Mouse (Mus musculus): Measurements from ENCODE around the gene Zfp704. TPM values are rescaled to one million over a fixed set of nuclear protein-coding genes. Genes with fewer than 3 reads are reported as not detected.

Gene Zfp704
- polyA plus RNA-seq, 1 experiment from 2014 or later: 7.8 TPM

- Histone ChIP-seq H3K36me3 (no peaks in the 10 kb centered on the region), H3K4me1 (replicated peaks) (peaks cover 30% of the 10 kb centered on the region), H3K4me2 (replicated peaks) (no peak overlapping the region), H3K27ac (no peak overlapping the region), H3K27me3 (no peaks in the 10 kb centered on the region), H3K9me3 (no peaks in the 10 kb centered on the region), H3K9ac (replicated peaks) (no peak overlapping the region), H3K4me3 (replicated peaks) (no peak overlapping the region)
- no peak for ATAC-seq
- 90% methylated on average over 5 of the region's 5 CpGs for WGBS
These were observed 60.1 kb downstream of the Zfp704 start for GRCm38 (mm10) chr3:9549815-9550214.

DNA sequence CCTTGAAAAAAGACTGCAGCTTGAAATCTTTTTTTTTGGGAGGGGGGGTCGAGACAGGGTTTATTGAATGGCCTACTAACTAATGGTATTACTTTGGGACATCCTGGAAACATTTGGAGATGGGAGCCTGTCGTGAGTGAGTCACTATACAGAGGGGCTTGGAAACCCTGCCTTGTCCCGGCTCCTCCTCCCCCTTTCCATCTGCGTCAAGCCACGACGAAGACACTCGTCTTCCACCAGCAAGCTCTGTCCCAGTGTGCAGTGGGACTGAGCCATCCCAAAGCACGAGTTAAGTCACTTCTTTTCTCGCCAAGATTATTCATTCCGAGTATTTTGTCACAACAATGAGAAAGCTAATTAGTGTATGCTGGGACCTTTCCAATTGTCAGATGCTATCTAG lies 61.7 kb downstream of the Zfp704 start:
- no peaks in the 10 kb centered on the region for H3K36me3 ChIP-seq
- H3K4me3 ChIP-seq (replicated peaks): no peak overlapping the region
- H3K4me1 ChIP-seq (replicated peaks): peaks cover 38% of the 10 kb centered on the region
- H3K27me3 ChIP-seq: no peaks in the 10 kb centered on the region
- 51% methylated on average over 10 of the region's 10 CpGs for whole genome bisulfite sequencing
- no peak overlapping the region for H3K9ac ChIP-seq (replicated peaks)
- no peaks in the 10 kb centered on the region for H3K9me3 ChIP-seq
- ATAC-seq: no peak
- H3K4me2 ChIP-seq (replicated peaks): no peak overlapping the region
- no peak overlapping the region for H3K27ac ChIP-seq

DNA sequence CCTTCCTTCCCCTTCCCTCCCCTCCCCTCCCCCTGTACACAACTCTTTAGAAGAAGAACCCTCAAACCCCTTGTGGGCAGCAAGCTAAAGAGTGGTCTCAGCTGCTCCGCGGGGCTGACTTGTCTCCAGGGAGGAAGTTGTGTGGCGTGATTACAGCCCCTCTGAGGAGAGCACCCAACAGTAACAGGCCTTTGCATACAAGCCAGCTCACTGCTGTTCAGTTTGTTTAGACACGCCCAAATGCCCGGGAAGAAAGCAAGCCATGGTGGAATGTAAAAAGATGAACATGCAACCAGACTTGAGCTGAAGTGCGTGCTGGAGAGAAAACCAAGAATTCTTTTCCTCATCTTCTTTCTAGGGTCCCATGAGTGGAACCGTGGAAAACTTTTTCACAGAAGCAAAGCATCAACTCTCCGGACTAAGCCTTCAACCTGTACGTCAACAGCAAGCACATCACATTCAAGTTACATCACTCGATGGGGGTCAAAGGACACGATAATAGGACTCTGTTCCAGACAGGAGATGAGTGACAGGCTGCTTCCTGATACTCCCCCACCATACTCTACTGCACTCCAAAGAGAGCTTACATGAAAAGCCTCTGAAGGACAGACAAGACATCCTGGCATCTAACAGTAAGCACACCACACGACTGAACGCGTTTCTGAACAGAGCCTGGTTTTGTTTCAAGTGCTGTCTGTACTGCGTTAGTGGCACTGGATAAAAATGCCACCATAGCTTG lies 62.8 kb downstream of the Zfp704 start:
- Histone ChIP-seq H3K4me2 (replicated peaks) (no peak overlapping the region), H3K4me3 (replicated peaks) (no peak overlapping the region), H3K4me1 (replicated peaks) (peaks cover 39% of the 10 kb centered on the region), H3K9me3 (no peaks in the 10 kb centered on the region), H3K27me3 (no peaks in the 10 kb centered on the region), H3K9ac (replicated peaks) (no peak overlapping the region), H3K36me3 (no peaks in the 10 kb centered on the region), H3K27ac (no peak overlapping the region)
- 57% methylated on average over 15 of the region's 15 CpGs for WGBS
- peak; percentile 27; the same call in 1 of the 2 replicates for ATAC-seq

DNA sequence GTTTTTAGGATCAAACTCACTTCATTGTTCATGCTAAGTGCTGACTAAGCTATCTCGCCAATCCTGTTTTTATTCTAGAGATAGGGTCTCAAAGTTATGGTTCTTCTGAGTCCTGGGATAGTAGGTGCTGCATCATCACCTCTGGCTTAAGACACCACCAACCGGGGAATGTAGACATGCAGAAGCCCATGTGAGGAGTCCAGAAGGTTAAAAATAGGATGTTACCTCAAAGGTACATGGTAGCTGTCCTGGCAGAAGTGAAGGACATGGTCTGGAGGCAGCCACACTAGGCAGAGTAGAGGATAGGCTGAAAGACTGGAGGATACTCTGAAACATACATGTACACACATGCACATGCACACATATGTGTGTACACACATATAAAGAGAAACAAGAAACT lies 65.5 kb downstream of the Zfp704 start:
- no peak overlapping the region for H3K27ac ChIP-seq
- 93% methylated on average over 2 of the region's 2 CpGs for WGBS
- H3K4me1 ChIP-seq (replicated peaks): peaks cover 40% of the 10 kb centered on the region
- ATAC-seq: no peak
- no peak overlapping the region for H3K9ac ChIP-seq (replicated peaks)
- no peaks in the 10 kb centered on the region for H3K27me3 ChIP-seq
- H3K4me3 ChIP-seq (replicated peaks): no peak overlapping the region
- H3K9me3 ChIP-seq: no peaks in the 10 kb centered on the region
- H3K36me3 ChIP-seq: no peaks in the 10 kb centered on the region
- no peak overlapping the region for H3K4me2 ChIP-seq (replicated peaks)

GRCm38 (mm10) chr3:9543916-9544315 lies 66.0 kb downstream of the Zfp704 start:
- peaks cover 40% of the 10 kb centered on the region for H3K4me1 ChIP-seq (replicated peaks)
- WGBS: 90% methylated on average over 5 of the region's 5 CpGs
- ATAC-seq: no peak
- H3K4me3 ChIP-seq (replicated peaks): no peak overlapping the region
- no peak overlapping the region for H3K4me2 ChIP-seq (replicated peaks)
- no peaks in the 10 kb centered on the region for H3K9me3 ChIP-seq
- H3K9ac ChIP-seq (replicated peaks): no peak overlapping the region
- H3K36me3 ChIP-seq: no peaks in the 10 kb centered on the region
- no peaks in the 10 kb centered on the region for H3K27me3 ChIP-seq
- H3K27ac ChIP-seq: no peak overlapping the region

DNA sequence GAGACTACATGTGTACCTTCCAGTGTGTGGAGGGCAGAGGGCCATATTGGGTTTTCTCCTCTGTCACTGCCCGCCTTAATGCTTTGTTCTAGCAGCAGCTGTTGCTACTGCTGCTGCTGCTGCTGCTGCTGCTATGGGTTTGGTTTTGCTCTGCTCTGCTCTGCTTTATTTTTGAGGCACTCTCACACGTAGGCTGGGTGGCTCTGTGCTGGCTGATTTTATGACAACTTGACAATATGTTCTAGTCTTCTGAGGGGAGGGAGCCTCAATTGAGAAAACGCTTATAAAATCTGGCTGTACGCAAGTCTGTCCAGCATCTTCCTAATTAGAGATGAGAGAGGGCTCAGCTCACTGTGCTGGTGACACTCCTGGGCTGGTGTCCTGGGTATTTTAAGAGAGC lies 66.4 kb downstream of the Zfp704 start:
- Histone ChIP-seq H3K36me3 (no peaks in the 10 kb centered on the region), H3K27me3 (no peaks in the 10 kb centered on the region), H3K4me3 (replicated peaks) (no peak overlapping the region), H3K4me2 (replicated peaks) (no peak overlapping the region), H3K9ac (replicated peaks) (no peak overlapping the region), H3K4me1 (replicated peaks) (peaks cover 40% of the 10 kb centered on the region), H3K27ac (no peak overlapping the region), H3K9me3 (no peaks in the 10 kb centered on the region)
- 66% methylated on average over 4 of the region's 4 CpGs for WGBS
- no peak for ATAC-seq

DNA sequence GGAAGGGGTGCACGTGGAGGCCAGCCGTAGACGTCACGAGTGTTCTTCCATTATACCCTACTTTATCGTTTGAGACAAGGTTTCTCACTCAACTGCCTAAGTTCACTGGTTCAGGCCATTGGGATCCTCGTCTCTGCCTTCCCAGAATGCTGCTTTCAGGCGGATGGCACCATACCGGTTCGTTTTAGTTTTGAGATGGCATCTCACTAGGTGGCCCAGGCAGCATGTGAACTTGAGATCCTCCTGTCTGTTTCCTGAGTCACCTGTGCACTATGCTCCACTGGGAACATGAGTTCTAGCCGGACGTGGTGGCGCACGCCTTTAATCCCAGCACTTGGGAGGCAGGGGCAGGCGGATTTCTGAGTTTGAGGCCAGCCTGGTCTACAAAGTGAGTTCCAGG lies 68.3 kb downstream of the Zfp704 start:
- no peak overlapping the region for H3K4me2 ChIP-seq (replicated peaks)
- H3K27ac ChIP-seq: no peak overlapping the region
- H3K36me3 ChIP-seq: no peaks in the 10 kb centered on the region
- H3K9me3 ChIP-seq: no peaks in the 10 kb centered on the region
- no peaks in the 10 kb centered on the region for H3K27me3 ChIP-seq
- H3K4me3 ChIP-seq (replicated peaks): no peak overlapping the region
- peaks cover 35% of the 10 kb centered on the region for H3K4me1 ChIP-seq (replicated peaks)
- no peak overlapping the region for H3K9ac ChIP-seq (replicated peaks)
- ATAC-seq: no peak
- WGBS: 89% methylated on average over 14 of the region's 14 CpGs

GRCm38 (mm10) chr3:9538510-9538909 lies 71.4 kb downstream of the Zfp704 start:
- 98% methylated on average over 2 of the region's 2 CpGs for WGBS
- H3K4me2 ChIP-seq (replicated peaks): no peak overlapping the region

GRCm38 (mm10) chr3:9537889-9538288 lies 72.0 kb downstream of the Zfp704 start:
- Histone ChIP-seq H3K4me3 (replicated peaks) (no peak overlapping the region), H3K4me1 (replicated peaks) (peaks cover 16% of the 10 kb centered on the region; the same call in 1 of the 2 replicates), H3K27me3 (no peaks in the 10 kb centered on the region), H3K9me3 (no peaks in the 10 kb centered on the region), H3K4me2 (replicated peaks) (no peak overlapping the region), H3K9ac (replicated peaks) (no peak overlapping the region), H3K36me3 (no peaks in the 10 kb centered on the region), H3K27ac (no peak overlapping the region)
- no peak for ATAC-seq
- 67% methylated on average over 7 of the region's 7 CpGs for WGBS

More at GRCm38 (mm10) chr3:9538510-9538909, 71.4 kb downstream of the Zfp704 start:
- Histone ChIP-seq H3K36me3 (no peaks in the 10 kb centered on the region), H3K4me3 (replicated peaks) (no peak overlapping the region), H3K9ac (replicated peaks) (no peak overlapping the region), H3K27ac (no peak overlapping the region), H3K9me3 (no peaks in the 10 kb centered on the region), H3K27me3 (no peaks in the 10 kb centered on the region), H3K4me1 (replicated peaks) (peaks cover 20% of the 10 kb centered on the region)
- ATAC-seq: no peak

GRCm38 (mm10) chr3:9530097-9530780 lies 79.6 kb downstream of the Zfp704 start:
- Histone ChIP-seq H3K9me3 (no peaks in the 10 kb centered on the region), H3K4me2 (replicated peaks) (no peak overlapping the region), H3K4me1 (replicated peaks) (no peaks in the 10 kb centered on the region), H3K36me3 (no peaks in the 10 kb centered on the region), H3K9ac (replicated peaks) (no peak overlapping the region), H3K27ac (no peak overlapping the region), H3K4me3 (replicated peaks) (no peak overlapping the region), H3K27me3 (no peaks in the 10 kb centered on the region)
- WGBS: 68% methylated on average over 9 of the region's 9 CpGs
- no peak for ATAC-seq

DNA sequence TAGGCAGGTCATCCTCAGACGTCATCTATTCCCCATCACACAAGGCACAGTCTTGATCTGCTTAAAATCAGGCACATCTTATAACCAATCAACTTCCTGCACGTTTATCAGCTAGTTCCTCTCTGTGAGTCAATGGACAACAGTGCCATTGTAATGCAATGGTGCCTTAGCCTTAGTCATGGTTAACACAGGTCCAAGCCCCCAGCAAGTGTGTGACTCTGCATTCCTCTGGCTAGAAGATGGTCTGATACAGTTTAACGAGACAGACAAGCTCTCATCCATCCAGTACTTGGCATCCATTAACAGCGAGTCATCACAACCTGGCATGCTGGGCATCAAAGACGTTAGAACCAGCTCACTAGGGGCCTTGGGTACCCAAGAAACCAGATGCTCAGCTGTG lies 85.5 kb downstream of the Zfp704 start:
- peaks cover 4% of the 10 kb centered on the region; the same call in 1 of the 2 replicates for H3K27me3 ChIP-seq
- no peak overlapping the region for H3K4me3 ChIP-seq (replicated peaks)
- H3K4me1 ChIP-seq (replicated peaks): peaks cover 41% of the 10 kb centered on the region
- no peak overlapping the region for H3K4me2 ChIP-seq (replicated peaks)
- no peak overlapping the region for H3K27ac ChIP-seq
- no peak for ATAC-seq
- H3K9me3 ChIP-seq: no peaks in the 10 kb centered on the region
- no peak overlapping the region for H3K9ac ChIP-seq (replicated peaks)
- H3K36me3 ChIP-seq: no peaks in the 10 kb centered on the region
- WGBS: 77% methylated on average over 5 of the region's 5 CpGs

DNA sequence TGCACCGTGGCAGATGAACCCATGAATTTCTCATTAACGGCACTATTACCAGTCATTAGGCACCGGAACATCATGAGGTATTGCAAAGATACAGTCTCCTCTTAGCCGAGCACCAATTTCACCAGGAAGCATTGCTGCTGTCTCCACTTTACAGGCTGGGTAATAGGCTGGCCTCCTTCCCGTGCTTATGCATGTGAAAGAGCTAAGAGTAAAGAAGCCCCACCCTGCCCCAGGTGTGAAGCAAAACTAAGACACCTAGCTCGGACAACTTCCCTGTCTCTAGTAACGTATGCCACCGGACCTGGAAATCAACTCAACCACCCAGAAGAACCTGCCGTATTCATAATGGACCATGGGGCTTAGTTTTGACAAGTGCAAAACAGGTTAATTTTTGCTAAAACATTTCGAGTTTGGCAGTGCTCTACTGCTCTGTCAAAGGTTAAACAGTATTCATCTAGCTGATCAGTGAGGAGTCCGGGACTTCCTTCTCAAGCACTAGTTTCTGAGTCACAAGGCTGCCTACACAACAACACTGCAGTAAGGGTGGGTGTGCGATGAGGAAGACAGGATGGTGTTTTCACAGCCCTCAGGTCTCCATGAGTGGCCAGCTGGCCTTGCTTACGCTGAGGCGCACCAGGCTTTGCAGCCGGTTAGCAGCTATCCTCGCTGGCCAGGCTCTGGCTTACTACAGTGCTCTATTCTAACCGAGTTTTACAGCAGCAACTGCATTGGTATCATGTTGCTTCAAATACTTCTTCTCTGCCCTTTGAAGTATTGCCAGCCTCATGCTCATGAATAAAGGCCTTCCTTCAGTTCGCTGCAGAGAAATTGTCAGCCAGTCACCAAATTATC lies 86.6 kb downstream of the Zfp704 start:
- Histone ChIP-seq H3K9ac (replicated peaks) (no peak overlapping the region), H3K27me3 (peaks cover 4% of the 10 kb centered on the region; the same call in 1 of the 2 replicates), H3K4me1 (replicated peaks) (peaks cover 45% of the 10 kb centered on the region), H3K27ac (no peak overlapping the region), H3K4me3 (replicated peaks) (no peak overlapping the region), H3K36me3 (no peaks in the 10 kb centered on the region), H3K9me3 (no peaks in the 10 kb centered on the region), H3K4me2 (replicated peaks) (no peak overlapping the region)
- peak; percentile 37 for ATAC-seq
- 69% methylated on average over 18 of the region's 18 CpGs for WGBS

Measured in midbrain, embryonic 13.5 days (tissue).